Mouse (Mus musculus): ENCODE data around the gene Myom1.

GRCm38 (mm10) chr17:70990403-70991303 is 11.8 kb upstream of the Myom1 start:
- TF ChIP-seq POLR2A (IDR thresholded peaks at IDR 0.05; ENCODE audit: borderline replicate concordance, extremely low read depth, low read depth, low read length): peak; percentile 92
- TF ChIP-seq CTCF (IDR thresholded peaks at IDR 0.05; ENCODE audit: insufficient read depth, low read length): no peak
